Mouse (Mus musculus) heart, embryonic 13.5 days (tissue): ENCODE data around the gene Aspa. TPM values are rescaled to one million over a fixed set of nuclear protein-coding genes. Genes with fewer than 3 reads are reported as not detected.
"Not testable (repeated sequence)": the region's sequence is repeated elsewhere in the genome, so short reads cannot be mapped to it uniquely, and the experiment has no call there.

Source experiments
- ATAC-seq: fragments of 200-750 bp; cut with Nextera tagmentation; 2 replicates; pipeline ENCODE4 v1.8.0; 2017; ENCODE audit warnings: moderate TSS enrichment; ENCODE audit not compliant: insufficient number of reproducible peaks, low FRiP score, low TSS enrichment; ENCODE audit errors: extremely low read depth
- H3K27ac ChIP-seq: fragments of 300-500 bp; sonication (generic); replicated peaks from 2 replicates; pipeline ENCODE4 v1.5.1; 2015; ENCODE audit warnings: moderate library complexity, mild to moderate bottlenecking, inconsistent platforms
- H3K27me3 ChIP-seq: fragments of 300-500 bp; sonication (generic); replicated peaks from 2 replicates; pipeline ENCODE4 v1.6.1; 2015; ENCODE audit warnings: mild to moderate bottlenecking, inconsistent platforms
- H3K36me3 ChIP-seq: fragments of 300-500 bp; sonication (generic); 2 replicates; pipeline ENCODE4 v1.6.1; 2015; ENCODE audit warnings: mild to moderate bottlenecking, inconsistent platforms
- H3K4me1 ChIP-seq: fragments of 300-500 bp; sonication (generic); 2 replicates; pipeline ENCODE4 v1.6.1; 2015; ENCODE audit warnings: inconsistent platforms
- H3K4me2 ChIP-seq: fragments of 300-500 bp; sonication (generic); 2 replicates; pipeline ENCODE4 v1.6.1; 2015; ENCODE audit warnings: inconsistent platforms, mild to moderate bottlenecking, moderate library complexity
- H3K4me3 ChIP-seq: fragments of 300-500 bp; sonication (generic); 2 replicates; pipeline ENCODE4 v1.5.1; 2015; ENCODE audit warnings: moderate library complexity, mild to moderate bottlenecking, inconsistent platforms
- H3K9ac ChIP-seq: fragments of 300-500 bp; sonication (generic); 2 replicates; pipeline ENCODE4 v1.6.1; 2015; ENCODE audit warnings: inconsistent platforms, mild to moderate bottlenecking, moderate library complexity
- H3K9me3 ChIP-seq: fragments of 300-500 bp; sonication (generic); 2 replicates; pipeline ENCODE4 v1.6.1; 2016; ENCODE audit warnings: inconsistent platforms
- WGBS: fragments of 180-500 bp; shearing (Covaris S2); methylation state at CpG from one replicate; pipeline ENCODE4 v1.1.7; 2015; ENCODE audit warnings: mixed read lengths; 5-methylcytosine and 5-hydroxymethylcytosine counted together
- polyA plus RNA-seq: library from polyadenylated mRNA; unstranded; fragments of >200 nt; fragmentation: Nextera tagmentation; extraction: Ambion mirVana; gene quantifications from 2 replicates; pipeline ENCODE4 v1.2.1, GENCODE M21; 2015

Gene Aspa
- polyA plus RNA-seq, result 0.09 TPM in 1 of 2 replicates, not detected in the other

DNA sequence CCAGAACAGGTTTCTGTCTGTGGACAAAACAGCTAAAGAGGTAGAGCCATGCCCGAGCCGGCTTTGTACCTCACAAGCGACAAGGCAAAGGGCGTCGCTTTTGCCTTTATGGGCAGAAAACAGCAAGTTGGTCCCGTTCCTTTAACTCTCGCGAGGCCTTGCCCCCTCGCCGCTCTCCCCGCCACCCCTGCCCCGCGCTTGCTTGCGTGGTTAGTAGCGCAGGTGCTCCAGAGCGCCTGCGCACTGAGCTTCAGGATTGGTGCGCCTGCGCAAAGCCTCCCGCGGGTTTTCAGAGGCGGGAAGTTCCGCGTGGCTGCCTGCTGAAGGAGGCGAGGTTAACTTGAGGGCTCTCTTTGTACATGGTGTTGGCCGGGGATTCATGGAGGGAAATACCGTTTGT, at the start of gene Aspa, which contains the start of the genes Gm49340 and Spata22:
Gene Aspa, minus strand, starts transcription at position 155 of the 400 bp plus-strand sequence.
Gene Gm49340, plus strand, starts transcription at position 300 of the 400 bp plus-strand sequence.
Gene Spata22, plus strand, starts transcription at position 300 of the 400 bp plus-strand sequence.
- no peak for ATAC-seq
- Histone ChIP-seq H3K4me2 (no peak within 1 kb of the TSS), H3K27me3 (no peaks in the 10 kb centered on the region), H3K4me3 (no peak within 1 kb of the TSS), H3K36me3 (no peaks in the 10 kb centered on the region), H3K4me1 (no peaks in the 10 kb centered on the region), H3K9ac (no peak within 1 kb of the TSS), H3K9me3 (no peaks in the 10 kb centered on the region), H3K27ac (no peak within 1 kb of the TSS)
- 67% methylated on average over 27 of the region's 27 CpGs for WGBS

DNA sequence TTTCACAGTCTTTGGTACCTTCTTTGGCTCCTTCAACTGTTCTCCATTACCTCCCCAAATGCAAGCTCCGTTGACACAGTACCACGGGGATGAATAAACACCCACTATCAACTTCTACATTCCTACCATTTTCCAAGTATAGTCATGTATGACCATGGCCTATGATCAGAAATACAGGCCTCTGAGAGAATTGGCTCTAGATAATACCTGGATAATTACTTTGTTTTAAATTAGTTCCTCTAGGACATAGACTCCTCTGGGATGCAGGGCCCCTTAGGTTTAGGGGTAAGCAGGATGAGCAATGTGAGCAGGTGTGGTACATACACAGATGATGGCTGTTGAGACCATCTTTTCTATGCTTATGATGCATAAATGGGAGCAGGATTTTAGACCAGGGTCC, 41.5 kb upstream of the Aspa start, which contains the start of gene Olfr376:
Gene Olfr376, plus strand, starts transcription at position 301 of the 400 bp plus-strand sequence.
- no peak within 1 kb of the TSS for H3K4me3 ChIP-seq
- no peak within 1 kb of the TSS for H3K9ac ChIP-seq
- no peak within 1 kb of the TSS for H3K27ac ChIP-seq
- no peaks in the 10 kb centered on the region for H3K36me3 ChIP-seq
- no peaks in the 10 kb centered on the region for H3K27me3 ChIP-seq
- ATAC-seq, result no peak
- WGBS, result 74% methylated on average over 2 of the region's 2 CpGs
- no peak within 1 kb of the TSS for H3K4me2 ChIP-seq
- H3K4me1 ChIP-seq, result no peaks in the 10 kb centered on the region
- no peaks in the 10 kb centered on the region for H3K9me3 ChIP-seq

DNA sequence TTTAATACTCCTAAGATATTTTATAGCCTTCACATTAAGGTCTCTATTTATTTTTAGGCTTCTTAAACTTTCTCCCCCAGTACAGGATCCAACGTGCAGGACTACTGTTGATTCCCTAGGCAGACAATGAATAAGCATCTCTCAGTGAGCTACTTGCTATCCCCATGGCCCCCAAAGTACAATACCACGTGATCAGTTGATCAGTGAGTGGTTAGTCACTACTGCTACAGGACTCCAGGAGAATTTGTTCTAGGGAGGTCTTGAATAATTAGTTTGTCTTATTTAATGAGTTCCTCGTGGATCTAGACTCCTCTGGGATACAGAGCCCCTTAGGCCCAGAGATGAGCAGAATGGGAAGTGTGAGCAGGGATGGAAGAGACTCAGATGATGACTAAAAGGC, 21.1 kb upstream of the Aspa start, which contains the start of gene Olfr20:
Gene Olfr20, plus strand, starts transcription at position 301 of the 400 bp plus-strand sequence.
- H3K27me3 ChIP-seq, result no peaks in the 10 kb centered on the region

DNA sequence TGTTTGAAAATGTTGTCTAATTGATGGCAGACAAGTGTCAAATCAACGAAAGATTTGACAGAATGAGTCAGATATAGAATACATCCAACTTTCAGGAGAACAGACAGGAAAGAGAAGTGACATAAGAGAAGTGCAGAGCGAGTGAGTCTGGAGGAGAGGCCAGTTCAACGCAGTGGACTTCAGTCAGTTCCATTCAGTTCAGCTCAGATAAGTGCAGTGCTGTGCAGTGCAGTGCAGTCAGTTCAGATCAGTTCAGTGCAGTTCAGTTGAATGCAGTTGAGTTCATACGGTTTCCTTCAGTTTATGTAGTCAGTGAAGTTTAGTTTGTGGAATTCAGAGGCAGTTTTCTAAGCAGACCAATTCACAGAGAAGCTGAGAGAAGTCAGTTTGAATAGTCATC, 7.5 kb upstream of the Aspa start:
- Histone ChIP-seq H3K4me3 (no peak overlapping the region), H3K9ac (no peak overlapping the region), H3K4me1 (no peaks in the 10 kb centered on the region), H3K36me3 (no peaks in the 10 kb centered on the region), H3K9me3 (no peaks in the 10 kb centered on the region), H3K27me3 (no peaks in the 10 kb centered on the region), H3K4me2 (no peak overlapping the region), H3K27ac (no peak overlapping the region)
- no peak for ATAC-seq
- WGBS, result 65% methylated on average over 4 of the region's 4 CpGs

More for the DNA sequence above, 21.1 kb upstream of the Aspa start, which contains the start of gene Olfr20:
- Histone ChIP-seq H3K4me2 (no peak within 1 kb of the TSS), H3K4me1 (no peaks in the 10 kb centered on the region), H3K27ac (no peak within 1 kb of the TSS), H3K4me3 (no peak within 1 kb of the TSS), H3K36me3 (no peaks in the 10 kb centered on the region), H3K9ac (no peak within 1 kb of the TSS), H3K9me3 (no peaks in the 10 kb centered on the region)
- ATAC-seq, result no peak
- 41% methylated on average over 3 of the region's 3 CpGs for WGBS

DNA sequence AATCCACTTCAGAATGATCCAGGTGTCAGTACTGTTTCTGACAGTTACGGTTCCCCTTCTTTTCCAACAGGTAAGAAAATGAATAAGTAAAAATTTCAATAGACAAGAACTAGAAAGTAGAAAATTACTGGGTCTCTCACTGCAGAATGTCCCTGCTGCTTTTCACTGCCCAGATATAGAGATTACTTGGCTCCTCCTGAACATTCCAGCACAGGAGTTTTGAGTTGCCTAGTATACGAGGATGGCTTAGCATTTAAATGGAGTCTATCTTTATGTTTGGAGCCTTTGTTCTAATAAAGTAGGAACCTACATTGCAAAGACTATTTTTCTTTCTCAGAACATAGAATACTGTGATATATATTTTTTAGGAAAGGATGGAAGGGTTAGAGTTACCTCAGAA, 4.0 kb upstream of the Aspa start:
- 63% methylated on average over 2 of the region's 2 CpGs for WGBS
- no peaks in the 10 kb centered on the region for H3K27me3 ChIP-seq
- H3K27ac ChIP-seq, result no peak overlapping the region
- H3K36me3 ChIP-seq, result no peaks in the 10 kb centered on the region
- no peak overlapping the region for H3K4me2 ChIP-seq
- no peaks in the 10 kb centered on the region for H3K9me3 ChIP-seq
- no peaks in the 10 kb centered on the region for H3K4me1 ChIP-seq
- no peak overlapping the region for H3K4me3 ChIP-seq
- no peak for ATAC-seq
- no peak overlapping the region for H3K9ac ChIP-seq

DNA sequence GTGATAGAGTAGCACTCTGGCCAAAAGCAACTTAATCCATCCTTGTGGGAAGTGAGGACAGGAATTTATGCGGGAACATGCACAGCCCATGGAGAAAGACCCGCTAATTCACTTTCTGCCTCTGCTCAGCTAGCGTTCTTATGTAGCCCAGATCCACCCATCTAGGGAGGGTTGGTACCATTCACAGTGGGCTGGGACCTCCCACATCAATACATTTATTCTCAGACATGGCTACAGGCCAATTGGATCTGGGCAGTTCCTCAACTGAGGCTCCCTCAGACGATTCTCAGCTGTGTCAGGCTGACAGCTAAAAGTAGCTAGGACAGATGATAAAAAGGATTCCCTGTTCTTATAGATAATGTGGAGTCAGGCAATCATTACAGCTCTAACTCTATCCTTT, 2.0 kb downstream of the Aspa start:
- no peak for ATAC-seq
- Histone ChIP-seq H3K4me1 (no peaks in the 10 kb centered on the region), H3K4me3 (no peak overlapping the region), H3K27me3 (no peaks in the 10 kb centered on the region), H3K27ac (no peak overlapping the region), H3K9me3 (no peaks in the 10 kb centered on the region), H3K4me2 (no peak overlapping the region), H3K36me3 (no peaks in the 10 kb centered on the region), H3K9ac (no peak overlapping the region)
- WGBS, result 56% methylated on average over 4 of the region's 4 CpGs

DNA sequence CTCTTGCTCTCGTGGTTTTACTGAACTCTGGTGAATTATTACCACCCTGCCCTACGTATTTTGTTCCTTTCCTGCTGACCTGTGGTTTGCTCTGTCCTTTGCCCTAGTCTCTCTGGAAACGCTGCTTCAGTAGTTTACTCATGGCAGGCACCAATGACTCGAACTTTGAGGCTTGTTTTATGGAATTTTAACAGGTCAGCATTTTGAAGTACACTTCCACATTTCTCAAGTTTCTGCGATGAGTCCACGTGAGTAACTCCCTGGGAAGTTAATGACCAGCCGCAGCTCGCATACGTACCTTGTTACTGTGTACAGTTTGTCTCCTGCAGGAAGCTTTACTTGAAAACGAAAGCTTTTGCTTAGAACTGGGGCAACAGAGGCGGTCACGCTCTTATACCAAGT, 2.9 kb downstream of the Aspa start:
- H3K4me1 ChIP-seq, result no peaks in the 10 kb centered on the region
- WGBS, result 61% methylated on average over 12 of the region's 12 CpGs
- no peak overlapping the region for H3K27ac ChIP-seq
- no peak overlapping the region for H3K4me3 ChIP-seq
- H3K9ac ChIP-seq, result no peak overlapping the region
- H3K9me3 ChIP-seq, result no peaks in the 10 kb centered on the region
- no peaks in the 10 kb centered on the region for H3K27me3 ChIP-seq
- no peak overlapping the region for H3K4me2 ChIP-seq
- no peak for ATAC-seq
- H3K36me3 ChIP-seq, result no peaks in the 10 kb centered on the region

DNA sequence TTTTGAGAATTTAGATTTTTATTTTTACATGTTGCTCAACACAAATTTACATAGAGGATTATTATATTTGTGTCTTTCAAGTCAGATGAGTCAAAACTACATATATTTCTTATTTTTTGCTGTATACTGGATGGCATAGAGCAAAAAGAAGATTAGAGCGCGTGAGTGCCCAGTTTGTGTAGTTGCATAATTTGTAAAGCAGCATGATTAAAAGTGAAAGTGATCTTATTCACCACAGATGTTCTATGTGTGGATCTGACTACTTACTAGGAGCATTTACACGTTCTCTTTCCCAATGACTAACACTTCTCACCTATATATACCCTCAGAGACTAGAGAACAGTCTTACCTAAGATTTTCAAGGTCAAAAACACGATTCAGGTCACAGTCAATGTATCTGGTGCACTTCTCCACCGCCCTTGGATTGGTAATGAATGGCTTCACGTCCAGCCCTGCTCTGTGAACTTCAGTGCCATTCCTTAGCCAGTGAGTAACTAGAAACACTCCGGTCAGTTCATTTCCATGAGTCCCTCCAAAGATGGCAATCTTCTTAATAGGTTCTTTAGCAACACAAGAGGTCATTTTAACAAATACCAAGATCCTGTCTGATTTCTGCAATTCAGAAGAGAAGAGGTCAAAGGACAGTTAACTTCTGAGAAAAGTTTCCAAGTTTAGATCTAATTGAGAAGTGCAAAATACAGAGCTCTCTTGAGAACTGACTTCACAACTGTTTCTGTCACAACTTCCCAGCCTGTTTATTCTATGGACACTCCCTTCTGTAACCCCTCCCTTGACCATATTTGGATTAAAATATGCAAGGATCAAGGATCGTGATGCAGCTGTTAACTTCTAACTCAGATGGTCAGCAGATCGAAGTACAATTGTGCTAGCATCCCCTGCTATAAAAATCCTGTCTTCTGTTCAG, 5.2 kb downstream of the Aspa start:
- WGBS, result 65% methylated on average over 9 of the region's 9 CpGs
- ATAC-seq, result no peak

DNA sequence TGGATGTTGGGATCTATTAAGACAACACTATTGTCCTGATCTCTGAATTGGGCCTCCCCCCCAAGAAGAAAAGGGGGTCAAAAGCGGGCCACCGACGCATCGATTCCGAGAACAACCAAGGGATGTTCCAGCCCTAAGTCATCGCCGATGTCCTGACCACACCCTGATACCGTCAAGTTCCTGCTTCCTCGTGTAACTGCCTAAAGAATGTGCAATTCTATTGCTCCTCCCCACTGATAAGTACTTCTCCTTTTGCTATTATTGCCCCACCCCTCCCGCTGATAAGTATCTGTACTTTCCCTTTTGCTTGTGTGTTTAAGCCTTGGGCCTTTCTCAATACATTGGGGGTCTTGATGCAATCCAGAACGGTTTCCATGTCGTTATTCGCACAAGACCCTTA, 8.3 kb downstream of the Aspa start:
- not testable (repeated sequence) for H3K27ac ChIP-seq, H3K4me1 ChIP-seq, H3K9me3 ChIP-seq, H3K9ac ChIP-seq, H3K27me3 ChIP-seq, H3K4me2 ChIP-seq, H3K4me3 ChIP-seq, ATAC-seq, H3K36me3 ChIP-seq
- 76% methylated on average over 13 of the region's 13 CpGs for WGBS

More for the DNA sequence above, 5.2 kb downstream of the Aspa start:
- Histone ChIP-seq H3K36me3 (no peaks in the 10 kb centered on the region), H3K27me3 (no peaks in the 10 kb centered on the region), H3K9me3 (no peaks in the 10 kb centered on the region), H3K4me2 (no peak overlapping the region), H3K4me1 (no peaks in the 10 kb centered on the region), H3K27ac (no peak overlapping the region), H3K4me3 (no peak overlapping the region), H3K9ac (no peak overlapping the region)

DNA sequence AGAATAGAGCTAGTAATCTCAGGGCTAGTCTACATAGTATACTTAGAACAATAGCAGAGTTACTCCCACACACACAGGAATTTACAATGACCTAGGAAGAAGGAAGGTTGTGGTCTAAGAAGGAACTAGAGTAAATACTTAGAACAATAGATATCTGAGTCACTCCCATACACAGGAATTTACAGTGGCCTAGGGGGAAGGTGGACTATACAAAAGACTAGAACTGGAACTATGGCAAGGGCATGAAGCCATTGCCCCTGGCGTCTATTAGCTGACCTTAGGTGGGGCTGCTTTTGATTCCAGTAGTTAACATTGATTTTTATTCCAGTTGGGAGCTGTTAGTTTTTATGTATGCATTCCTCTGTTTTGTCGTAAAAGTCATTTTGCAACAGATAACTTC, 10.8 kb downstream of the Aspa start:
- H3K36me3 ChIP-seq, H3K9ac ChIP-seq, H3K9me3 ChIP-seq, H3K4me2 ChIP-seq, ATAC-seq, H3K4me1 ChIP-seq, H3K27ac ChIP-seq, H3K4me3 ChIP-seq, H3K27me3 ChIP-seq: not testable (repeated sequence)
- WGBS, result 58% methylated on average over 2 of the region's 2 CpGs

DNA sequence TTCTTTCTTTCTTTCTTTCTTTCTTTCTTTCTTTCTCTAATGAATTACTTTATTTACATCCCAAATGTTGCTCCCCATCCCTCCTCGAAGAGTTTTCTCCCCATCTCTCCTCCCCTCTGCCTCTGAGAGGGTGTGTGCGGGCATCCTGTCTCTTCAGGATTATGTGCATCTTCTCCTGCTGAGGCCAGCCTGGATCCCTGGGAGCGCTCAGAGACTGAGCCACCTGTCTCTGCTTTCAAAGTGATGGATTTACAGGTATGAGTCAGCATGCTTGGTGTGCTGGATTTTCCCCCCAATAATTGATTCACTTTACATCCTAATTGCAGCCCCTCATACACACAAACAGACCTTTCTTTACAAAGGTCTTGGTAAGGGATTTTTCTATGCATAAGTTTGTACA, 13.4 kb downstream of the Aspa start:
- no peaks in the 10 kb centered on the region for H3K36me3 ChIP-seq
- H3K9me3 ChIP-seq, result no peaks in the 10 kb centered on the region
- no peak for ATAC-seq
- H3K4me1 ChIP-seq, result no peaks in the 10 kb centered on the region
- no peak overlapping the region for H3K27ac ChIP-seq
- no peak overlapping the region for H3K4me3 ChIP-seq
- WGBS, result 40% methylated on average over 3 of the region's 3 CpGs
- H3K9ac ChIP-seq, result no peak overlapping the region
- no peaks in the 10 kb centered on the region for H3K27me3 ChIP-seq
- H3K4me2 ChIP-seq, result no peak overlapping the region

DNA sequence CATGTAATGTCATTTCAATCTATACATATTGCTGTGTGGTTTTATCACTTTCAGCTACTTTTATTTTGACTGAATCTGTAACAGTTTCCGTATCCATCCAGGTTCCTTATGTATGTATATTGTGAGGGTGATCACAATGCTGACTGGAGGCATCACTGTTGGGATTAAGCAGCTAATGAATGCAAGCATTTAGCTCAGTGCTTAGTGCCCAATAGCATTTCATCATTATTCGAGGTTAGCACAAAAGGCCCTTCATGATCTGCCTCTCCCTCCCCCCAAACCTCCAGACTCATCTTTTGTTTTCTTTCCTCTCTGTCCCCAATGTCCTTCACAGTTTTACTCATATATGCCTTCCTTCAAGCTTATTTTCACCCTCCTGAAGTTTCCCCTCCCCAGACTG, 26.3 kb downstream of the Aspa start:
- Histone ChIP-seq H3K4me2 (no peak overlapping the region), H3K9me3 (no peaks in the 10 kb centered on the region), H3K4me1 (no peaks in the 10 kb centered on the region), H3K4me3 (no peak overlapping the region), H3K27ac (no peak overlapping the region), H3K27me3 (no peaks in the 10 kb centered on the region), H3K36me3 (no peaks in the 10 kb centered on the region), H3K9ac (no peak overlapping the region)
- 49% methylated on average over 2 of the region's 2 CpGs for WGBS
- no peak for ATAC-seq
